Mouse (Mus musculus): ENCODE data around the gene Oxct2a. TPM values are rescaled to one million over a fixed set of nuclear protein-coding genes. Genes with fewer than 3 reads are reported as not detected.
A peak's percentile ranks its signal among the peaks of the same experiment; 100 is the strongest.
"Not testable (repeated sequence)": the region's sequence is repeated elsewhere in the genome, so short reads cannot be mapped to it uniquely, and the experiment has no call there.

Gene Oxct2a
- total RNA-seq, 1 experiment from 2014 or later = not detected

DNA sequence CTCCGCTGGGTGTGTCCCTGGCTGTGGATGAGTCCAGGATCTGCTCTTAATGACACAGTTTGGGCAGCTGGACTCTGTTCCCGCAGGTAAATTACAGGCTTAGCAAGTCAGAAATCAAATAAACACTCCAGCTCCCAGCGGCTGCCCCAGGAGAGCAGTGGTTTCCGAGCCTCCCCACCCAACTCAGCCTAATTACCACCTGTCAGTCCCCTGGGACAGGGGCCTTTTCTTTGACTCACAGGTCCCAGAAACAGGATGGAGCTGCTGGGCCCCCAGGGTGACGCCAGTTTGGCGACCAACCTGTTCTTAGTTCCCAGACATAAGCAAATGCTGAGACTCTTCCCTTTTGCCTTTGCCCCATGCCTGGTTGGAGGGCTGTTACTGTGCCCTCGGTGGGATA lies 11.6 kb downstream of the Oxct2a start:
- DNase-seq = no peak

DNA sequence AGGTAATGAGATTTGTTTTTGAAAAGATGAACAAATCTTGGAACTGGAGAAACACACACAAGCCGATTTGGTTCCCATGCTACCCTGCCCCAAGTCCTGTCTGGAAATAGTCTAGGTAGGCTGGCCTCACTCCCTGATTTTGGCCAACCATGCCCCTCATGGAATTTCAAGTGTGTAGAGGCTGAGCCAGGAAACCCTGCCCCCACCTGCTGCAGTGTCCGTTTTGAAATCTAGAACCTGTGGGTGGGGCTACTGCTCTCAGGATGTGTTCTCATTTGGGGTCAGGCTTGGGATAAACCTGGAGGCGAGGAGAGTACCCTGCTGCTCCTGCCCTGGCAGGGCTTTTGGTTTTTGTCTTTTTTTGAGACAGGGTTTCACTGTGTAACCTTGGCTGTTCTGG lies 15.1 kb downstream of the Oxct2a start:
- DNase-seq = no peak

DNA sequence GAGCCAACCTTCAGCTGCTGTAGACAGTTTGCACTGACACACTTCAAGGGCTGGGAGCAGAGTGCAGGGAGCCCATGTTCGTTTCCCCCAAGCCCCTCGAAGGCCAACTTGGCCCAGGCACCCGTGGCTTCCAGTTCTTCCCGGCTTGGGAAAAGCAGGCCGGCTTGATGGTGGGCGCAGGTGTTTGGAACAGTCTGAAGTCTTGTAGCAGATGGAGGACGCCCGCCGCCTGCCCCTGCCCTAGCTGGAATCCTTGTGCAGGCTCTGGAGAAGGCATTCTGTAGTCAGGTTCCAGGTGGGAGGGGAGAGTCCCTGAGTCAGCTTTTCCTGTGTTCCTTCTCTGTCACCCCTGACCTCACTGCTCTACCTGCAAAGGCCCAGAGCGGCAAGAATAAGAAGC lies 16.4 kb downstream of the Oxct2a start:
- DNase-seq = no peak

DNA sequence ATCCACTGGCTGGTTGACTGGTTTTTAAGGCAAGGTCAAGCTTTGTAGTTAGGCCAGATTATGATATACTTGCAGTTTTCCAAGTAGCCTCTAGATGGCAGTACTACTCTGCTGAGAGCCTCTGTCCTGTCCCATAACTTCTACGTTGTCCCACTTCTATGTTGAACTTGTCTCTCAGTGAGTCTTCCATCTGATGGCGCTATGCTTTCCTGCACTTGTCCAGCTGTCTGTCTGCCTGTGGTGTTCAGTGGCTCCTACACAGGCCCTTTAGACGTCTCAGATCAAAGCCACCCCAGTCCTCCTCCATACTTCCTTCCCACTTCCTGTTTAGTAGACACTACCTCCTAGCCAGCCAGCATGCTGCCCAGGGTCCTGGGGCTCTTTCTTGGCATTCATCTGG lies 17.6 kb downstream of the Oxct2a start:
- DNase-seq = no peak

DNA sequence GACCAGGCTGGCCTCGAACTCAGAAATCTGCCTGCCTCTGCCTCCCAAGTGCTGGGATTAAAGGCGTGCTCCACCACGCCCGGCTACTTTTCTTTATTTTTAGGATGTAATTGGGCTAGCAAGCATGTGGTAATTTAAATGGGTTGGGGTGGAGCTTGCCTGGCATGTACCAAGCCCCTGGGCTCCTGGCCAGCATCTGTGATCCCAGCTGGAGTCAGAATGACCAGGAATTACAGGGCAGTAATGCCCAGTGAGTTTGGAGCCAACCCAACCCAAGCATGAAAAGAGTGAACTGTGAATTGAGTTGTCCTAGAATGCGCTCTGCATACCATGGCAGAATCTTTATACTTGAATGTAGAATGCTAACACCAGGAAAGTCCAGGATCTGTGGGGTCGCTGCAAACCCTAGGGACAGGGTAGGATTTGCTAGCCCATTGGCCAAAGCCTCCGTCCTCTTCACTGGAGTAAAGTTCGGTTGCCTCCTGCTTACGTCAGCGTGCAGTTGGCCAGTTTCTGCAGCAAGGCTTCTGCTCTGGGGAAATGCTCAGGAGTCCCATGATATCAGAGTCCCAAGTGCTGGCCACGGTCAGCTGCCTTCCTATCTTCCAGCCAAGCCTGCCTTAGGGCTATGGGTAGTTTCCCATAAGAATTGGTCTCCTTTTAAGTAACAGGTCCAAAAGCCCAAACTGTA lies 24.3 kb downstream of the Oxct2a start:
- DNase-seq = peak; percentile 69

DNA sequence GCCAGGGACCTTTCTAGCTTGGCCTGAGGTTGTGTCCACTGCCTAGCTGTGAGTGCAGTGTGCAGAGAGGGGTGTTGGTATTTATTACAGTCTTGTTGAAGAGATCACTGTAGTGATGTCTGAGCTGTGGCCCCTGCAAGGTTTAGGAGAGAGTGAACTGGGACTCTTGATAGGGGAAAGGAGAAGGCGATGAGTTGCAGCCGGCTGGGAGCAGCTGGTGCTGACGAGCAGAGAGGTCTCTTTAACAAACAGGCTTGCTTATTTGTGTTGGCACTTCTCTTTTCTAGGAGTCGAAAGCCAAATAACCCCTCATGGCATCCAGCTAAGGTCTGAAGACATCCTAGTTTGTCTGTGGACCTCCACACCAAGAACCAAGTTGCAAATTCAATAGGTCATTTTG lies 25.2 kb downstream of the Oxct2a start:
- DNase-seq = no peak

DNA sequence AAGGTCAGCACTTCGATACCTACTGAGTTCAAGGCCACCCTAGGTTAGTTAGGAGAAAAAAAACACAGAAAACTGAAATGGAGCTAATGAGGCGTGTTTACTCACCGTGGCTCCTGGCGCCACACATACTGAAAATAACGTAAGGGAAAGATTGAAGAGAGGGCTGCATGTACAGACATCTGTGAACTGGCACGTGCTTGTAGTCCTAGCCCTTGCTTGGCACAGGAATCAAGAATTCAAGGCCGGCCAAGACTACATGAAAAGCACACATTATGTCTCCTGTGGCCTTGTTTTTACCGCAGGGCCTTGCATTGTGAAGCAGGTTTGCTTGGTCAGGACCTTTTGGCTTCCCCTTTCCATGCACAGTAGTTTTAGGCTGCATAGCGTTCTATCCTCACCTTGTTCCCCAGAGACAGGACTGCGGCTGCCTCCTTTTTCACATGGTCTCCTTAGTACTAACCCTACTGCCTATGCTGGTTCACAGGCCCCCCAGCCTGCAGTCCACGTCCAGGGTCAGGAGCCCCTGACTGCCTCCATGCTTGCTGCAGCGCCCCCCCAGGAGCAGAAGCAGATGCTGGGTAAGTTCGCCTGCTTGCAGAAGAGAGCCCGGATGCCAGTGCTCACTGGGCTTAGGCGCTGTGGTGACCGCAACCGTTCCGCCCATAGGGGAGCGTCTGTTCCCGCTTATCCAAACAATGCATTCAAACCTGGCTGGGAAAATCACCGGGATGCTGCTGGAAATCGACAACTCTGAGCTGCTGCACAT lies 26.1 kb downstream of the Oxct2a start:
- no peak for DNase-seq

DNA sequence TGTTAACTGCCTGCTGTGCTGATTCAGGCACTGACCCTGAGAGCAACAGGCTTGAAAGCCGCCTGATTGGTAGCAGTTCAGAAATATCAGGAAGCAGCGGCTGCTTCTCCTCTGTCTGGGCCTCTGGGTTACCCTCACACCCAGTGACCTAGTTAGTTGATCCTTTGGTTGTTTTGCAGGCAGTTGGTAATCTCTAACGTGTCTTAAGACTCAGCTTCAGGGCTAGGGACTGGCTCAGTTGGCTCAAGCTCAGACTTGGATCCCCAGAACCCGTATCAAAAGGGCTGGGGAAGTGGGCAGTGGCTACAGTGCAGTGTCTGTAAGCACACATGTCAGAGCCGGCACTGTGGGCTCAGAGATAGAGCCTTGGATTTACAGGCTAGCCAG lies 27.3 kb downstream of the Oxct2a start:
- DNase-seq = no peak

DNA sequence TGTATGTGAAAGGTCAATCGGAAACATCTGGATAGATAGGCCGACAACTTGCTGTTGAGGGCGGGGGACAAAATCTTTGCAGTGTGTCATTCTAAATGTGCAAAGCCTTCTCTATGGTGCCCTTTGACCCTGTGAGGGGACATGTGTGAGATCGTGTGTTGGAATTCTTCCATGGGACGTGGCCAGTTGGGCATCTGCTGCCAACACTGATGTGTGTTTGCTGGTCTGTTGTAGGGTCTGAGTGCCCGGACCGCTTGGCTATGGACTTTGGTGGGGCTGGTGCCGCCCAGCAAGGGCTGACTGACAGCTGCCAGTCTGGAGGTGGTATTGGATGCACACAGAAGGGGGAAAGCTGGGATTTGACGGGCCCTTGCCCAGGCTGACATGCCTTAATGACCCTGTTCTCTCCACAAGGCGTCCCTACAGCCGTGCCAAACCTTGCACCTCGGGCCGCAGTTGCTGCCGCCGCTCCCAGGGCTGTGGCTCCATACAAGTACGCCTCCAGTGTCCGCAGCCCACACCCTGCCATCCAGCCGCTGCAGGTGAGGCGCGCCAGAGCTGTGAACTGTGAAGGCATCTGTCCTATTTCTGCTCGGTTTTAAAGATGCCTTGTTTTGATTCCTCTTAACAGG lies 27.8 kb downstream of the Oxct2a start:
- DNase-seq = no peak

DNA sequence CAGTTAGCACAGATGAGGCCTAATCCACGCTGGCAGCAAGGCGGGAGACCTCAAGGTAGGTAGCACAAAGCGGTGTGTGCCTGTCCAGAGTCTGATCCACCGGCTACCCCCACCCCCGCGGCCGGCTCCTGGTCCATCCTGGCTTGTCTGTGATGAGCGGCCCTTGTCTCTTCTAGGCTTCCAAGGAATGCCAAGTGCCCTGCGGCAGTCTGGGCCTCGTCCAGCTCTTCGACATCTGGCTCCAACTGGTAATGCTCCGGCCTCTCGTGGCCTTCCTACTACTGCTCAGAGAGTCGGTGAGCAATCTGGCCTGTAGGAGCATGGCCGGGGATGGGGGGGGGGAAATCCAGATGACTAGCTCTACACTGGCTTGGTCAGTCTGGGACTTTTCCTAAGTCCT lies 28.4 kb downstream of the Oxct2a start:
- not testable (repeated sequence) for DNase-seq

DNA sequence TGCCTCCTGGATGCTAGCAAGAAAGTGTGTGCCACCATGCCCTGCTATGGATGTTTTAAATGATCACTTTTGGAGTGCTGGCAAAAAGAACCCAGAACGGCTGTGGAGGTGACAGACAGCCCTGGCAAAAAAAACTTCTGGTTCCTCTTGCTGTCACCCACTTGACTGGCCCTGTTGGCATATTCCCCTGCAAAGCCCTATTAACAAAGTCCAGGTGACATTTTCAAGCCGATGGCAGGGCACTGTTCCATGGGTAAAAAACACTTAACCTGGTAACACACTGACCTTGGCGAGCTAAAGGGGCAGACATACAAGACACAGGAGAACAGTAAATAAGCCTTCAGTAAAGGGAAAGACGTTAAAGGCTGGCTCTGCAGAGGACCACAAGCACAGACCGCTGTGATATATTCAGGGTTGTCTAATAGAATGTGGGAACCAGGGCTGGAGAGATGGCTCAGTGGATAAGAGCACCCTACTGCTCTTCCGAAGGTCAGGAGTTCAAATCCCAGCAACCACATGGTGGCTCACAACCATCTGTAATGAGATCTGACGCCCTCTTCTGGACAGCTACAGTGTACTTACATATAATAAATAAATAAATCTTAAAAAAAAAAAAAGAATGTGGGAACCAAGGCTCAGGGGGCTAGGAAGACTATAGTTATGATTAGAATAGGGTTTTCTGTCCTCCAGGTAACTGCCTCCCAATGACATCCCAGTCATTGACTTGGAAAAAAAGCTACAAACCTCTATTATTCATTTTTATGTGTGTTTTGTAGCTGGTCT lies 29.6 kb downstream of the Oxct2a start:
- DNase-seq = no peak

DNA sequence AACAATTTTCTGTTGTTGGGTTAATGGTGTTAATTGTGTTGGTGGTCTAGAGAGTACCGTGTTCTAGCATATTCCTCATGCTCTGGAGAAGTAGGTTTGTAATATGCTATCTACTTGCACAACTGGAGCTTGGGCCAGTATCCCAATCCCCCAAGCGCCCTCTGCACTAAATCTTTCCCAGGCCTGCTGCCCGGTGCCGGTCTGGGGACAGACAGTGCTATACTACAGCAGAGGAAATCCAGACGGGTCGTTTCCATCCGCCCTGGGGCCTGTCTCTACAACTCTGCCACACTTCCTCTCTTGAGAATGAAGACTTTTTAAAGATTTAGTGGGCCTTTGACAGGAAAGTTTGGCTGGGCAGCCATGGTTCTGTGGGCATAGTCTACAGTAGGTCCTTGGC lies 30.4 kb downstream of the Oxct2a start:
- no peak for DNase-seq

DNA sequence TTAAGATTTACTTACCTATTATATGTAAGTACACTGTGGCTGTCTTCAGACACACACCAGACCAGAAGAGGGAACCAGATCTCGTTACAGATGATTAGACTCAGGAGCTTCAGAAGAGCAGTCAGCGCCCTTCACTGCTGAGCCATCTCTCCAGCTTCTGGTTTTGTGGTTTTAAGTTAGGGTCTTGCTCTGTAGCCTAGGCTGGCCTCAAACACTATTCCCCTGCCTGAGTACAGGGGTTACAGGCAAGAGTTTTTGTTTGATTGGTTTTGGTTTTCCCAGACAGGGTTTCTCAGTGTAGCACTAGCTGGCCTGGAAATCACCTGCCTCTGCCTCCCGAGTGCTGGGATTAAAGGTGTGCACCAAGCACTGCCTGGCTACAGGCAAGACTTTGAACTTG lies 31.0 kb downstream of the Oxct2a start:
- no peak for DNase-seq

DNA sequence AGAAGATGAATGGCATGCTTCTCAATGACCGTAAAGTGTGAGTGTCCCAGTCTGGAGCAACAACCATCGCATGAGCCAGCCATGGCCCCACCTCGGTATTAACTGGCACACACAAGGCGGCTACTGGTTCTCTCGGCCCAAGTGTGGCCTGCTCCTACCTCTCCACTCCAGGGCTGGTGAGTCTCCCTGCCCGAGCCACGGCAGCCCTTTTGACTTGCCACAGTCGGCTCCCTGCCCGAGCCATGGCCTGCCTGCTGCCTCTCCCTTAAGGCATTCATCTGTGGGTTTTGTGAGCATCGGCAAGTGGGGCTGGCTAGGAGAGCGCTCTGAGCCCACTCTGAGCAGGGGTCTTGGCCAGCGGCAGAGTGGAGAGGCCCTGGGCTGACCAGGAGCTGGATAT lies 34.4 kb downstream of the Oxct2a start:
- no peak for DNase-seq

DNA sequence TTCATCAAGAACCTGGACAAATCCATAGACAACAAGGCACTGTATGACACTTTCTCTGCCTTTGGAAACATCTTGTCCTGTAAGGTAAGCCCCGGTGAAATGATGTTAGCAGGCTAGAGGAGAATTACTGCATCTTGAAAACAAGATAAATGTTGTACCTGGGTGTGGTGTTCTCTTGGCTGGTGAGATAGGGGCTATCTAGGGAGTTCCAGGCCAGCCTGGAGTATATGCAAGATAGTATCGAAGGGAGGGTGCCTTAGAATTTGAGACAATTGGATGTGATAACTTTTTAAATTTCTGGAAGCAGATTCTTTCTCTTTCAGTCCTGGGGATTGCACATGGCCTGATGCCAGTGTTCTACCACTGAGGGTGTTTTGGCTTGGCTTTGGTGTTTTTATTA lies 36.6 kb downstream of the Oxct2a start:
- no peak for DNase-seq

DNA sequence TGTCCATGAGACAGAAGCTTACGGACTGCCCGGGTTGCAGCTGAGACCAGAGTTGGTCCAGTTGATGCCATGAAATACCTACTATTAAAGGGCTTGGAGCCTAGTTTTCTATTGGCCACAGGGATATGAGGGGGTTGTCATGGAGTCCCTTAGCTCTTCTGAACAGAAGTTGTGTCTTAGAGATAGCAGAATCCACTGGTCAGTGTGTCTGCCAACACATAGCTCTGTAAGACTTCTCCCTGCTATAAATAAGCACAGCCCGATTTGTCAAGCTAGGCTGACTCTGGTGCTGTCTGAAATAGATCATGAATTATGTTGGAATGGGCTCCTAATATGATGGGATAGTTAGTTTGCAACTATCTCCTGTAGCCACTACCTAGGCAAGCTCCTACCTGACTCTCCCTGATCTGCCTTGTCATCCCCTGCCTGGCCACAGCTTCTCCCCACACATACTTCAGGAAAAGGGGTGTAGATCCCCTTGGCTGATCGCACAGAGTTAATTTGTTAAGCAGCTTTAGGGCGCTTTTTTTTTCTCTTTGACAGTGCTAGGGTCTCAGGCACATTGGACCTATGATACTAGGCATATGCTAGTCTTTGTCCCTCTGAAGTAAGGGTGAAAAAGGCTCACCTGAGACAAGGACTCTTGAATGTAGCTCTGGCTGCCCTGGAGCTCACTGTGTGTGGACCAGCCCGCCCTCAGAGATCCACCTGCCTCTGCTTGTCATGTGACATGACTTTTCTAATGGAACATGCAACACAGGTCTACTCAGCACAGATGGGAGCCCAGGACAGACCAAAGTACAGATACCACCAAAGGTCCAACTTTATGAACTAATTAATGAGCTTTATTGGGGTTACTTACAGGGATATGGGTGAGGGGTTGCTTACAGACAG lies 38.5 kb downstream of the Oxct2a start:
- no peak for DNase-seq

DNA sequence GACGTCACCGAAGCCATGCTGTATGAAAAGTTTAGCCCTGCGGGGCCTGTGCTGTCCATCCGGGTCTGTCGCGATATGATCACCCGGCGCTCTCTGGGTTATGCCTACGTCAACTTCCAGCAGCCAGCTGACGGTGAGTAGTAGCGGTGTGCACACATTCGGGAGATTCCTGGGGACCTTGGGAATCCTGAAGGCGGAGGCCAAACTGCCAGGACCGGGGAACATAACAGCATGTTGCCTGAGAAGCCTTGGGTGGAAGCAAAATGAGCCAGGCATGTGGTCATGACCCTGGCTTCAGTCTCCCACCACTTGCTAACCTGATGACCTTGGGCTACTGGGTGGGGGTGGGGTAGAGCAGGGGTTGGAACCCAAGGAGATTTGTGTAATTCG lies 39.8 kb downstream of the Oxct2a start:
- not testable (repeated sequence) for DNase-seq

DNA sequence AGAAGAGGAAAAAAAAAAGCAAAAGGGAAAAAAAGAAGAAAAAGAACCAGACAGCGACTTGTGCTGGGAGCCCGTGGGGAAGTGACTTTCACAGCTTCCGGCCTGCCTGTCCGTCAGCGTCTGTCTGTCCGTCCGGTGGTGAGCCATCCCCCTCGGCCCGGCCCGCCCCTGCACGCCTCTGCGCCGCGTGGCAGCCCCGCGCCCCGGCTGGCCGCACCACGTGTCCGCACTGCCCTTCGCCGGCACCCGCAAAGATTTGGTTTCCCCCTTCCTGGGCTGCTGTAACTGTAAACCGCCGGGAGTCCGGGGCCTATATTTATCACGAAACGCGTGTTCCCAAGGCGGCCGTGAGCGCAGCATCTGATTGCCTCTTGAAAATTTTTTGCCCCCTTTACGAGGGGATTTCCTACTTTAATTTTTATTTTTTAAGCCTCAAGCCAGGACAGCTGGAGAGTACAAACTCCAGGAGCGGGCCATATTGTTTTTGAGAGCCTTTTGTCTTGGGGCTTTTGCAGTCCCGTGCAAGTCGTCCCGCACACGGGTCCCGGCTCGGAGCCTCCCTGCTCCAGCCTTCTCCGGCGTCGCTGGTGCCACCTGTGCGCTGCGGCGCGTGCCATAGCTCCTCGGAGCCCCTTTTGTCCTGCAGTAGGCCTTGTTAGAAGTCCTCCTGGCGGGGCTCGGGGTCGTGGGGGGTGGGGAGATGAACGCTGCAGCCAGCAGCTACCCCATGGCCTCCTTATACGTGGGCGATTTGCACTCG lies 40.3 kb downstream of the Oxct2a start:
- DNase-seq = peak; percentile 55

DNA sequence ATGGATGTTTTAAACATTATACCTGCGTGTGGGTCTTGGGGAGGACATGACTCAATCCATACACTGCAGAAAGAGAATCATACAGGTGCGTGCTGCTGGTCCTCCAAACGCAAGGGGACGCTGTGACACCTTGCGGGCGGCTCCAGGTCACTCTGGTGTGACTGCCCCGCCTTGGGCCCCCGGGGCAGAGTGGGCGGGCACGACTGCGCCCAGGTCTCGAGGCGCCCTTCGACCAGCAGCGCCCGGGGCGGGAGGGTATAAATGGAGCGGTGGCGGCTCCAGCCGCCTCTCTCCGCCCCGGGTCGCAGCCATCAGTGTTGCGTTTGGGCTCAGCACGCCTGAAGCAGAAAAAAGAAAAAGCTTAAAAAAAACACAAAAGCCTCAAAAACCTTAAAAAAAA lies 40.9 kb downstream of the Oxct2a start:
- DNase-seq = peak; percentile 92

DNA sequence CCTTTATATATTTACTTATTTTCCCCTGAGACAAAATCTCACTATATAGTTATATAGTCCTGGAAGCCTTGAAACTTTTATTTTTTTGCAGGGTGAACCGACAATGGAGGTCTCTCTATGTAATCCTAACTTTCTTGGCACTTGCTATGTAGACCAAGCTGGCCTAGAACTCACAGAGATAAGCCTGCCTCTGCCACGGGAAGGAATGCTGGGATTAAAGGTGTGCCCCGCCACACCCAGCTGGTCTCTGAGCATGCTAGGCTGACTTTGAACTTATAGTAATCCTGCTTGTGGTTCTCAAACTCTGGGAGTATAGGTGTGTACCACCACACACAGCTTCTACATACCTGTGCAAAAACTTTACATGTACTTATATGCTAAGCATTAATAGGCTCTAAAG lies 43.3 kb downstream of the Oxct2a start:
- DNase-seq = no peak
